Mouse (Mus musculus) heart, embryonic 11.5 days (tissue): Measurements from ENCODE around the gene Rmnd5b. TPM values are rescaled to one million over a fixed set of nuclear protein-coding genes. Genes with fewer than 3 reads are reported as not detected.

Experiments used
- ATAC-seq: fragments of 200-750 bp; cut with Nextera tagmentation; replicated peaks from 2 replicates; pipeline ENCODE4 v1.8.0; 2017; ENCODE audit warnings: moderate library complexity; ENCODE audit not compliant: insufficient number of reproducible peaks, low FRiP score, low TSS enrichment
- H3K27ac ChIP-seq: fragments of 300-500 bp; sonication (generic); 2 replicates; pipeline ENCODE4 v1.5.1; 2014; ENCODE audit warnings: mild to moderate bottlenecking, low read depth, low read length
- H3K27me3 ChIP-seq: fragments of 300-500 bp; sonication (generic); 2 replicates; pipeline ENCODE4 v1.6.1; 2014; ENCODE audit warnings: mild to moderate bottlenecking, low read length, mixed read lengths; ENCODE audit not compliant: control insufficient read depth, insufficient read depth
- H3K36me3 ChIP-seq: fragments of 300-500 bp; sonication (generic); 2 replicates; pipeline ENCODE4 v1.6.1; 2014; ENCODE audit warnings: mild to moderate bottlenecking, low read length, moderate library complexity, mixed read lengths; ENCODE audit not compliant: control insufficient read depth, insufficient read depth
- H3K4me1 ChIP-seq: fragments of 300-500 bp; sonication (generic); 2 replicates; pipeline ENCODE4 v1.6.1; 2014; ENCODE audit warnings: low read length; ENCODE audit not compliant: control insufficient read depth, insufficient read depth
- H3K4me2 ChIP-seq: fragments of 300-500 bp; sonication (generic); 2 replicates; pipeline ENCODE4 v1.6.1; 2014; ENCODE audit warnings: mild to moderate bottlenecking, moderate library complexity
- H3K4me3 ChIP-seq: fragments of 300-500 bp; sonication (generic); 2 replicates; pipeline ENCODE4 v1.5.1; 2014; ENCODE audit warnings: low read depth, low read length
- H3K9ac ChIP-seq: fragments of 300-500 bp; sonication (generic); 2 replicates; pipeline ENCODE4 v1.6.1; 2014; ENCODE audit warnings: mild to moderate bottlenecking, low read depth, low read length, moderate library complexity
- H3K9me3 ChIP-seq: fragments of 300-500 bp; sonication (generic); replicated peaks from 2 replicates; pipeline ENCODE4 v1.6.1; 2016; ENCODE audit warnings: low read length; ENCODE audit not compliant: control insufficient read depth
- WGBS: fragments of 180-500 bp; shearing (Covaris S2); extraction: QIAGEN DNeasy Blood & Tissue Kit; methylation state at CpG from one replicate; pipeline ENCODE4 v1.1.7; 2014; ENCODE audit not compliant: insufficient replicate concordance; 5-methylcytosine and 5-hydroxymethylcytosine counted together
- polyA plus RNA-seq: library from polyadenylated mRNA; unstranded; fragments of >200 nt; fragmentation: Nextera tagmentation; extraction: Ambion mirVana; gene quantifications from 2 replicates; pipeline ENCODE4 v1.2.1, GENCODE M21; 2014

Rmnd5b gene
- polyA plus RNA-seq, 1 experiment from 2014 or later, result 32.2 TPM

- H3K27ac ChIP-seq, result no peak overlapping the region
- H3K4me1 ChIP-seq, result no peaks in the 10 kb centered on the region
- no peak overlapping the region for H3K4me3 ChIP-seq
- no peak overlapping the region for H3K4me2 ChIP-seq
- no peak overlapping the region for H3K9ac ChIP-seq
- no peak for ATAC-seq
- H3K27me3 ChIP-seq, result no peaks in the 10 kb centered on the region
- whole genome bisulfite sequencing, result 71% methylated on average over 2 of the region's 2 CpGs
- H3K9me3 ChIP-seq, result no peaks in the 10 kb centered on the region
- peaks cover 66% of the 10 kb centered on the region for H3K36me3 ChIP-seq
Measured at GRCm38 (mm10) chr11:51597553-51597952, 38.1 kb downstream of the Rmnd5b start.

GRCm38 (mm10) chr11:51595459-51596083 lies 40.1 kb downstream of the Rmnd5b start:
- H3K4me1 ChIP-seq, result no peaks in the 10 kb centered on the region
- no peak overlapping the region for H3K27ac ChIP-seq
- no peaks in the 10 kb centered on the region for H3K27me3 ChIP-seq
- ATAC-seq, result no peak
- WGBS, result 90% methylated on average over 1 of the region's 1 CpGs
- H3K9me3 ChIP-seq, result no peaks in the 10 kb centered on the region
- H3K4me3 ChIP-seq, result no peak overlapping the region
- H3K36me3 ChIP-seq, result peaks cover 60% of the 10 kb centered on the region
- H3K9ac ChIP-seq, result no peak overlapping the region
- no peak overlapping the region for H3K4me2 ChIP-seq

- no peaks in the 10 kb centered on the region for H3K27me3 ChIP-seq
- ATAC-seq, result no peak
- no peak overlapping the region for H3K4me2 ChIP-seq
- no peak overlapping the region for H3K9ac ChIP-seq
- WGBS, result 68% methylated on average over 3 of the region's 3 CpGs
- peaks cover 58% of the 10 kb centered on the region for H3K36me3 ChIP-seq
- no peaks in the 10 kb centered on the region for H3K9me3 ChIP-seq
- H3K4me1 ChIP-seq, result no peaks in the 10 kb centered on the region
- H3K4me3 ChIP-seq, result no peak overlapping the region
- no peak overlapping the region for H3K27ac ChIP-seq
Measured at GRCm38 (mm10) chr11:51594715-51595350, 40.9 kb downstream of the Rmnd5b start.

GRCm38 (mm10) chr11:51593849-51594248 lies 41.8 kb downstream of the Rmnd5b start:
- no peaks in the 10 kb centered on the region for H3K27me3 ChIP-seq
- H3K9me3 ChIP-seq, result 0 out of 2 replicates have a peak, but pooled peaks cover 2% of the 10 kb centered on the region
- no peak overlapping the region for H3K27ac ChIP-seq
- peaks cover 61% of the 10 kb centered on the region for H3K36me3 ChIP-seq
- H3K4me3 ChIP-seq, result no peak overlapping the region
- no peak overlapping the region for H3K9ac ChIP-seq
- 85% methylated on average over 6 of the region's 6 CpGs for WGBS
- no peak overlapping the region for H3K4me2 ChIP-seq
- ATAC-seq, result no peak
- no peaks in the 10 kb centered on the region for H3K4me1 ChIP-seq

- no peak overlapping the region for H3K27ac ChIP-seq
- H3K4me3 ChIP-seq, result no peak overlapping the region
- H3K4me1 ChIP-seq, result no peaks in the 10 kb centered on the region
- H3K36me3 ChIP-seq, result peaks cover 61% of the 10 kb centered on the region
- no peak overlapping the region for H3K4me2 ChIP-seq
- WGBS, result 94% methylated on average over 4 of the region's 4 CpGs
- ATAC-seq, result no peak
- no peak overlapping the region for H3K9ac ChIP-seq
- H3K27me3 ChIP-seq, result no peaks in the 10 kb centered on the region
- H3K9me3 ChIP-seq, result 0 out of 2 replicates have a peak, but pooled peaks cover 3% of the 10 kb centered on the region
Measured at GRCm38 (mm10) chr11:51593368-51593767, 42.3 kb downstream of the Rmnd5b start.

GRCm38 (mm10) chr11:51591915-51592314 lies 43.8 kb downstream of the Rmnd5b start:
- Histone ChIP-seq H3K9me3 (0 out of 2 replicates have a peak, but pooled peaks cover 3% of the 10 kb centered on the region), H3K9ac (no peak overlapping the region), H3K4me2 (no peak overlapping the region), H3K4me3 (no peak overlapping the region), H3K27me3 (no peaks in the 10 kb centered on the region), H3K36me3 (peaks cover 67% of the 10 kb centered on the region), H3K27ac (no peak overlapping the region), H3K4me1 (no peaks in the 10 kb centered on the region)
- 91% methylated on average over 7 of the region's 7 CpGs for WGBS
- no peak for ATAC-seq

- Histone ChIP-seq H3K27ac (no peak overlapping the region), H3K9ac (no peak overlapping the region), H3K27me3 (no peaks in the 10 kb centered on the region), H3K36me3 (peaks cover 68% of the 10 kb centered on the region), H3K4me2 (no peak overlapping the region), H3K4me3 (no peak overlapping the region), H3K9me3 (0 out of 2 replicates have a peak, but pooled peaks cover 3% of the 10 kb centered on the region), H3K4me1 (no peaks in the 10 kb centered on the region)
- 77% methylated on average over 7 of the region's 7 CpGs for WGBS
- no peak for ATAC-seq
Measured at GRCm38 (mm10) chr11:51591168-51591567, 44.5 kb downstream of the Rmnd5b start.

GRCm38 (mm10) chr11:51590002-51590401 lies 45.7 kb downstream of the Rmnd5b start:
- peaks cover 58% of the 10 kb centered on the region for H3K36me3 ChIP-seq
- ATAC-seq, result no peak

GRCm38 (mm10) chr11:51588833-51589232 lies 46.9 kb downstream of the Rmnd5b start:
- Histone ChIP-seq H3K27ac (no peak overlapping the region), H3K4me1 (peaks cover 12% of the 10 kb centered on the region), H3K4me3 (no peak overlapping the region), H3K36me3 (peaks cover 51% of the 10 kb centered on the region), H3K9ac (no peak overlapping the region), H3K4me2 (no peak overlapping the region), H3K27me3 (no peaks in the 10 kb centered on the region), H3K9me3 (0 out of 2 replicates have a peak, but pooled peaks cover 3% of the 10 kb centered on the region)
- no peak for ATAC-seq
- 97% methylated on average over 3 of the region's 3 CpGs for whole genome bisulfite sequencing

More at GRCm38 (mm10) chr11:51590002-51590401, 45.7 kb downstream of the Rmnd5b start:
- H3K9me3 ChIP-seq, result 0 out of 2 replicates have a peak, but pooled peaks cover 3% of the 10 kb centered on the region
- no peak overlapping the region for H3K27ac ChIP-seq
- H3K27me3 ChIP-seq, result no peaks in the 10 kb centered on the region
- no peak overlapping the region for H3K9ac ChIP-seq
- H3K4me1 ChIP-seq, result peaks cover 9% of the 10 kb centered on the region
- H3K4me3 ChIP-seq, result no peak overlapping the region
- H3K4me2 ChIP-seq, result no peak overlapping the region
